Mouse (Mus musculus) embryonic facial prominence, embryonic 15.5 days (tissue): Measurements from ENCODE around the gene Tnrc18. TPM values are rescaled to one million over a fixed set of nuclear protein-coding genes. Genes with fewer than 3 reads are reported as not detected.
A peak's percentile ranks its signal among the peaks of the same experiment; 100 is the strongest.

Source experiments
- ATAC-seq: fragments of 200-750 bp; cut with Nextera tagmentation; 2 replicates; pipeline ENCODE4 v1.8.0; 2017; ENCODE audit warnings: low read depth, moderate TSS enrichment; ENCODE audit not compliant: insufficient number of reproducible peaks, low FRiP score, low TSS enrichment
- H3K27ac ChIP-seq: fragments of 300-500 bp; sonication (generic); replicated peaks from 2 replicates; pipeline ENCODE4 v1.5.1; 2015; ENCODE audit warnings: mild to moderate bottlenecking, inconsistent platforms
- H3K27me3 ChIP-seq: fragments of 300-500 bp; sonication (generic); 2 replicates; pipeline ENCODE4 v1.6.1; 2015; ENCODE audit warnings: inconsistent platforms
- H3K36me3 ChIP-seq: fragments of 300-500 bp; sonication (generic); 2 replicates; pipeline ENCODE4 v1.6.1; 2015; ENCODE audit warnings: mild to moderate bottlenecking, inconsistent platforms
- H3K4me1 ChIP-seq: fragments of 300-500 bp; sonication (generic); 2 replicates; pipeline ENCODE4 v1.6.1; 2015; ENCODE audit warnings: inconsistent platforms
- H3K4me2 ChIP-seq: fragments of 300-500 bp; sonication (generic); replicated peaks from 2 replicates; pipeline ENCODE4 v1.6.1; 2015; ENCODE audit warnings: mild to moderate bottlenecking, inconsistent platforms
- H3K4me3 ChIP-seq: fragments of 300-500 bp; sonication (generic); replicated peaks from 2 replicates; pipeline ENCODE4 v1.5.1; 2015; ENCODE audit warnings: mild to moderate bottlenecking, inconsistent platforms
- H3K9ac ChIP-seq: fragments of 300-500 bp; sonication (generic); 2 replicates; pipeline ENCODE4 v1.6.1; 2015; ENCODE audit warnings: inconsistent platforms
- H3K9me3 ChIP-seq: fragments of 300-500 bp; sonication (generic); replicated peaks from 2 replicates; pipeline ENCODE4 v1.6.1; 2016; ENCODE audit warnings: inconsistent platforms
- WGBS: fragments of 180-500 bp; shearing (Covaris S2); methylation state at CpG from one replicate; pipeline ENCODE4 v1.1.7; 2015; 5-methylcytosine and 5-hydroxymethylcytosine counted together
- polyA plus RNA-seq: library from polyadenylated mRNA; unstranded; fragments of >200 nt; fragmentation: Nextera tagmentation; extraction: Ambion mirVana; gene quantifications from 2 replicates; pipeline ENCODE4 v1.2.1, GENCODE M21; 2015

Tnrc18 gene
- polyA plus RNA-seq, 1 experiment from 2014 or later = 43.4 TPM

DNA sequence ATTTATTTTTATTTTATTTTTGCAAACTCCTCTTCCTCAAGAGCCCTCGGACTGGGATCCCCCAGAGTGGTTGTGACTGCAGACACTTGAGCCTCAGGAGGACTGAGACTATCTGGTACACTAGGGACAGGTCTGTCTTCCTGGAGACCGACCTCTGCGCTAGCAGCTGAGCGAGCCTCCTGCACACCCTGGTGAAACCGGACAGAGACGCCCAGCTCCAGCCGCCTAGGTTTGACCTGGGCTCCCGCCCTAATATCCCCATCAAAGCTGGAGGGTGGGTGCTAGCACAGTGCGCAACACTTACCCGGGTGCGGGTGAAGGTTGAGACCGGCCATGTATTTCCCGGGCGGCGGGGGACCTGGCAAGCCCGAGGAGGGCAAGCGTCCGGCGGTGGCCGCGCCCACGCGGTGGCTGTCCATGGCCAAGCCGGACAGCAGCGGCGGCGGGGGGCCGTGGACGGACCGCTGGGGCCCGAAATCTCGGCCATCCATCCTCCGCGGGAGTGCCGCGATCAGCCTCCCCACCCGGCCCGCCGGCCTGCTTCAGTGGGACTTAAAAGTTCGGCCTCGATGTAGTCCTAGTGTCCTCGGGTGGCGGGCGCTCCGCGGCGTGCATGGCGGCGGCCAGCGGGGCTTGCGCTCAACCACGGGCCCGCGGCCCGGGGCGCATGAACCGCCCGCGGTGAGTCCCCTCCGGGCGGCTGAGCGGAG is 2.6 kb downstream of the Tnrc18 start:
- H3K9ac ChIP-seq = peak overlapping the region; percentile 100
- WGBS = under 1% methylated on average over 58 of the region's 62 CpGs
- peak overlapping the region; percentile 73 for H3K4me2 ChIP-seq
- peak overlapping the region; percentile 91 for H3K4me3 ChIP-seq
- H3K36me3 ChIP-seq = peaks cover 2% of the 10 kb centered on the region; the same call in 1 of the 2 replicates
- H3K9me3 ChIP-seq = no peaks in the 10 kb centered on the region
- H3K27ac ChIP-seq = peak overlapping the region; percentile 100
- no peak for ATAC-seq
- H3K4me1 ChIP-seq = peaks cover 36% of the 10 kb centered on the region
- H3K27me3 ChIP-seq = no peaks in the 10 kb centered on the region

- peak overlapping the region; percentile 100 for H3K9ac ChIP-seq
- under 1% methylated on average over 22 of the region's 22 CpGs for WGBS
- no peaks in the 10 kb centered on the region for H3K9me3 ChIP-seq
- peaks cover 43% of the 10 kb centered on the region for H3K4me1 ChIP-seq
- peak overlapping the region; percentile 73 for H3K4me2 ChIP-seq
- ATAC-seq = no peak
- peak overlapping the region; percentile 91 for H3K4me3 ChIP-seq
- no peaks in the 10 kb centered on the region for H3K27me3 ChIP-seq
- H3K36me3 ChIP-seq = peaks cover 8% of the 10 kb centered on the region; the same call in 1 of the 2 replicates
- peak overlapping the region; percentile 100 for H3K27ac ChIP-seq
Observed at GRCm38 (mm10) chr5:142814161-142814651, 3.3 kb downstream of the Tnrc18 start.

DNA sequence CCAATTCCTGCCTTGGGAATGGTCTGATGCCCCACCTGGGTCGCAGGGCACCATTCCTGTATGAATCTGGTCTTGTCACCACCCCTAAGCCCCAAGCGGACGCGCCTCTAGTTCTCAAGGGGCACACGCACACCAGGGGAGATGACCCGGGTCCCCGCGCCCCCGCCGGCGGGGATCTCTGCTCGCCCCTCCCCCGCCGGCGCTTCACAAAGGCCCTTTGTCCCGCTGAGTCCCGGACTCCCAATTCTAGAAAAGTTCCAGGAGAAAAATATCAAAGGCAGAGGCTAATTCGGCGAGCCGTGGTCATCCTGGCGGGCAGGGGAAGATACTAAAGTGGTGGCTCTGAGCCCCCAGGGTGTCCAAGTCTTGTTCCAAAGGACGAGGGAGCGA is 3.7 kb downstream of the Tnrc18 start:
- Histone ChIP-seq H3K4me2 (peak overlapping the region; percentile 73), H3K27me3 (no peaks in the 10 kb centered on the region), H3K9me3 (no peaks in the 10 kb centered on the region), H3K4me1 (peaks cover 45% of the 10 kb centered on the region), H3K4me3 (peak overlapping the region; percentile 91), H3K36me3 (peaks cover 11% of the 10 kb centered on the region; the same call in 1 of the 2 replicates), H3K9ac (peak overlapping the region; percentile 100), H3K27ac (peak overlapping the region; percentile 100)
- ATAC-seq = no peak
- WGBS = 2% methylated on average over 23 of the region's 23 CpGs

- no peaks in the 10 kb centered on the region for H3K9me3 ChIP-seq
- H3K36me3 ChIP-seq = peaks cover 12% of the 10 kb centered on the region
- peak overlapping the region; percentile 91 for H3K4me3 ChIP-seq
- 7% methylated on average over 18 of the region's 18 CpGs for WGBS
- no peak for ATAC-seq
- H3K4me2 ChIP-seq = peak overlapping the region; percentile 73
- peaks cover 45% of the 10 kb centered on the region for H3K4me1 ChIP-seq
- H3K27ac ChIP-seq = peak overlapping the region; percentile 100
- no peaks in the 10 kb centered on the region for H3K27me3 ChIP-seq
- H3K9ac ChIP-seq = peak overlapping the region; percentile 100
Observed at GRCm38 (mm10) chr5:142812976-142813721, 4.3 kb downstream of the Tnrc18 start.

GRCm38 (mm10) chr5:142812621-142812975 is 4.9 kb downstream of the Tnrc18 start:
- H3K4me3 ChIP-seq = peak overlapping the region; percentile 91
- H3K9ac ChIP-seq = peak overlapping the region; percentile 100
- peak overlapping the region; percentile 100 for H3K27ac ChIP-seq
- peak overlapping the region; percentile 73 for H3K4me2 ChIP-seq
- H3K4me1 ChIP-seq = peaks cover 45% of the 10 kb centered on the region
- H3K9me3 ChIP-seq = no peaks in the 10 kb centered on the region
- 11% methylated on average over 8 of the region's 8 CpGs for whole genome bisulfite sequencing
- no peak for ATAC-seq
- H3K27me3 ChIP-seq = no peaks in the 10 kb centered on the region
- H3K36me3 ChIP-seq = peaks cover 17% of the 10 kb centered on the region

- Histone ChIP-seq H3K9me3 (no peaks in the 10 kb centered on the region), H3K4me1 (peaks cover 45% of the 10 kb centered on the region), H3K27me3 (no peaks in the 10 kb centered on the region), H3K9ac (peak overlapping the region; percentile 100), H3K36me3 (peaks cover 22% of the 10 kb centered on the region), H3K4me2 (peak overlapping the region; percentile 73), H3K4me3 (peak overlapping the region; percentile 91), H3K27ac (0 out of 2 replicates have a peak overlapping the region, but pooled peaks have one; percentile 100)
- ATAC-seq = no peak
- 36% methylated on average over 8 of the region's 8 CpGs for whole genome bisulfite sequencing
Observed at GRCm38 (mm10) chr5:142811870-142812443, 5.5 kb downstream of the Tnrc18 start.

- H3K4me1 ChIP-seq = peaks cover 54% of the 10 kb centered on the region
- no peak for ATAC-seq
- H3K4me2 ChIP-seq = peak overlapping the region; percentile 73
- peak overlapping the region; percentile 100 for H3K9ac ChIP-seq
- peak overlapping the region; percentile 58 for H3K27ac ChIP-seq
- peaks cover 31% of the 10 kb centered on the region for H3K36me3 ChIP-seq
- H3K9me3 ChIP-seq = no peaks in the 10 kb centered on the region
- H3K4me3 ChIP-seq = peak overlapping the region; percentile 91
- 16% methylated on average over 20 of the region's 20 CpGs for whole genome bisulfite sequencing
- H3K27me3 ChIP-seq = no peaks in the 10 kb centered on the region
Observed at GRCm38 (mm10) chr5:142810710-142811599, 6.5 kb downstream of the Tnrc18 start.

GRCm38 (mm10) chr5:142807661-142808060 is 9.8 kb downstream of the Tnrc18 start:
- Histone ChIP-seq H3K9me3 (no peaks in the 10 kb centered on the region), H3K4me2 (no peak overlapping the region), H3K4me1 (peaks cover 58% of the 10 kb centered on the region), H3K36me3 (peaks cover 37% of the 10 kb centered on the region), H3K27ac (no peak overlapping the region), H3K4me3 (no peak overlapping the region), H3K9ac (no peak overlapping the region), H3K27me3 (no peaks in the 10 kb centered on the region)
- 64% methylated on average over 7 of the region's 7 CpGs for WGBS
- no peak for ATAC-seq

GRCm38 (mm10) chr5:142803746-142804145 is 13.7 kb downstream of the Tnrc18 start:
- Histone ChIP-seq H3K36me3 (peaks cover 27% of the 10 kb centered on the region), H3K9me3 (no peaks in the 10 kb centered on the region), H3K4me1 (peaks cover 60% of the 10 kb centered on the region), H3K4me3 (no peak overlapping the region), H3K9ac (no peak overlapping the region), H3K27ac (no peak overlapping the region), H3K27me3 (no peaks in the 10 kb centered on the region), H3K4me2 (no peak overlapping the region)
- 81% methylated on average over 1 of the region's 1 CpGs for WGBS
- no peak for ATAC-seq

DNA sequence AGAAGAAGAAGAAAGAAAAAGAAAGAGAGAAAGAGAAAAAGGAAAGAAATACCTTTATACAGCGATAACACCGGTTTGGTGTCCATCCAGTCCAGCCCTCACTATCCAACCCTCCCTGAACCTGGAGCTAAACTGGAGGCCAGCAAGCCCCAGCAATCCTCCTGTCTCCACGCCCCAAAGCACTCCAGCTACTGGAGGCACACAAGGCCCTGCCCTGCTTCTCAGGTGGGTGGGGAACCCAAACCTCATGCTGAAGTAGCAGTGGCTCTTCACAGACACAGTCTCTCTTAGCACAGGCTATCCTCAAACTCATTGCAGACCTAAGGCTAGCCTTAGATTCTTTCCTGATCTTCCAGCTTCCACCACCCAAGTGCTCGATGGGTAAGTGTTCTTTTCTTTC is 14.6 kb downstream of the Tnrc18 start:
- 70% methylated on average over 4 of the region's 4 CpGs for WGBS
- Histone ChIP-seq H3K9me3 (no peaks in the 10 kb centered on the region), H3K27me3 (no peaks in the 10 kb centered on the region), H3K4me3 (no peak overlapping the region), H3K9ac (no peak overlapping the region), H3K36me3 (peaks cover 23% of the 10 kb centered on the region), H3K4me1 (peaks cover 67% of the 10 kb centered on the region), H3K4me2 (no peak overlapping the region), H3K27ac (0 out of 2 replicates have a peak overlapping the region, but pooled peaks have one; percentile 30)
- ATAC-seq = no peak
